Mouse (Mus musculus): ENCODE measurements around the gene Dynlt1b. TPM values are rescaled to one million over a fixed set of nuclear protein-coding genes. Genes with fewer than 3 reads are reported as not detected.
"Not testable (repeated sequence)": the region's sequence is repeated elsewhere in the genome, so short reads cannot be mapped to it uniquely, and the experiment has no call there.

The Dynlt1b gene
- polyA plus RNA-seq, 1 experiment, result 470 TPM

DNA sequence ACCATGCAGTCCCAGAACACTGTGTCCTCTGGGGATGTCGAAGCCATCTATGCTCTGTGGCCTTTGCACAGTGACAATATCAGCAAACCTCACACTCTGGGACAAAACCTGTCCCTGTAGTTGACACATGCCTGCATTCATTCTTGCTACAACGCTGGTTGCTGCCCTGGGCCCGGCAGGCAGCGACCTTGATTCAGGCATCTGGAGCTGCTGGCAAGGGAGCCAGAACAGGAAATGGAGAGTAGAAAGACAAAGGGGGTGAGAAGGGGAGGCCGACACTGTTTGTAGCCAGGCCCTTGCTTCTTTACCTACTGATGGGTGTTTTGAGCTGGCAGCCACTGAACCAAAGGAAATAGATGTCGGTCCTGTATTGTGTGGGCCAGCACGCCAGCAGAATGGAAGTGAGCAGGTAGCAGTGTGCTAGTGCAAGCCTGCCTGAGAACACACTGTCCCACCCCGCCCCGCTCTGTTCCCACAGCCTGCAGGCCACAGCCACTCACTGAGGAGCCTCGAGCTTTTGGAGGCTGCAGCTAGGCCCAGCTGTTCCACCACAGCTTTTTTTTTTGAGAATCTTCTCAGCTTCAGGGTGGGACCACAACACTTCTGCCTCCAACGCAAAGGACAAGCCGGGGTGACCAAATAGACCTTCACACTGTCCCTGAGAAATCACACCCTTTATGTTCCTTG, 5.5 kb upstream of the Dynlt1b start:
- H3K36me3 ChIP-seq (ENCODE audit: control insufficient read depth, insufficient read depth, low read length); H3K4me3 ChIP-seq (ENCODE audit: control insufficient read depth, insufficient read depth, low read length); H3K27me3 ChIP-seq (ENCODE audit: control insufficient read depth, insufficient read depth, low read length): not testable (repeated sequence)
- Histone ChIP-seq H3K27ac (ENCODE audit: control insufficient read depth, insufficient read depth, low read length) (peak overlapping the region; percentile 39), H3K4me1 (replicated peaks; ENCODE audit: control insufficient read depth, insufficient read depth, low read length) (peaks cover 28% of the 10 kb centered on the region)
- WGBS, result 8% methylated on average over 12 of the region's 12 CpGs
- DNase-seq, result peak; percentile 48

DNA sequence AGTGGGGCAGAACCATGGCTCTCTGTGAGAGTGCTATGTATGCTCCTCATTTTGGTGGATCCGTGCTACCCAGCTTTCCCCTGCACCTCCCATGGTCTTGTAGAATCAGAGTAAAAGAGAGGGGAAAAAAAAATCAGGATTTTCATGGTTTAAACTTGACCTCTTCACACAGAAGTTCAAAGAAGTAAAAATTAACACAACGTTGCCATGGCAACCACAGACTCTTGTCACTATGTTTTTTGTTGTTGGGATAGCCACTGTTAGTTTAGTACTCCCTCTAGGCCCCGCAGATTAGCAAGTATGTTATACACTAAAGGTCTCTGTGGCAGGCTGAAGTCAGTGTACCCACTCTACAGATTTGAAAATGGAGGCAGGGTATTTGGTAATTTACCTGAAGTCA, 4.6 kb upstream of the Dynlt1b start:
- peaks cover 27% of the 10 kb centered on the region for H3K4me1 ChIP-seq (replicated peaks; ENCODE audit: control insufficient read depth, insufficient read depth, low read length)
- H3K36me3 ChIP-seq (ENCODE audit: control insufficient read depth, insufficient read depth, low read length); DNase-seq; H3K27me3 ChIP-seq (ENCODE audit: control insufficient read depth, insufficient read depth, low read length); H3K27ac ChIP-seq (ENCODE audit: control insufficient read depth, insufficient read depth, low read length); H3K4me3 ChIP-seq (ENCODE audit: control insufficient read depth, insufficient read depth, low read length): not testable (repeated sequence)
- 82% methylated on average over 3 of the region's 3 CpGs for WGBS

DNA sequence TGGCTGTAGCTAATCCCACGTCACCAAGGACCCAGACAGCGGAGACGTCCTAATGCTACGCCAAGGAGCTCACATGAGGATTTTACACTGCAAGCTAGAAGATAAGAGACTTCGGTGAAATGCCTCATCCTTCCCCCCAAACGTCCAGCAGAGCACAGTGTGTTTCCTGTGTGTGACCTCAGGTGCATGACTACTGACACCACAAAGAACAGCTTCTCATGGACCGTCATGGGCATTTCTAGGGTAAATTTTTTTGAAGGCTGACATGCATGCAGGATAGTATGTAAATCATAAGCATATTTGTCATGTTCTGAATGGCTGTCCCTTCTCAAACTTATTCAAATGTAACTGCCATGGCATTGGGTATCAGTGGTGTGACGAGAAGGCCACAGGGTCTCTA, 3.0 kb upstream of the Dynlt1b start:
- H3K27ac ChIP-seq (ENCODE audit: control insufficient read depth, insufficient read depth, low read length); H3K4me3 ChIP-seq (ENCODE audit: control insufficient read depth, insufficient read depth, low read length); H3K36me3 ChIP-seq (ENCODE audit: control insufficient read depth, insufficient read depth, low read length); DNase-seq; H3K27me3 ChIP-seq (ENCODE audit: control insufficient read depth, insufficient read depth, low read length): not testable (repeated sequence)
- H3K4me1 ChIP-seq (replicated peaks; ENCODE audit: control insufficient read depth, insufficient read depth, low read length), result peaks cover 27% of the 10 kb centered on the region
- WGBS, result 13% methylated on average over 6 of the region's 8 CpGs

DNA sequence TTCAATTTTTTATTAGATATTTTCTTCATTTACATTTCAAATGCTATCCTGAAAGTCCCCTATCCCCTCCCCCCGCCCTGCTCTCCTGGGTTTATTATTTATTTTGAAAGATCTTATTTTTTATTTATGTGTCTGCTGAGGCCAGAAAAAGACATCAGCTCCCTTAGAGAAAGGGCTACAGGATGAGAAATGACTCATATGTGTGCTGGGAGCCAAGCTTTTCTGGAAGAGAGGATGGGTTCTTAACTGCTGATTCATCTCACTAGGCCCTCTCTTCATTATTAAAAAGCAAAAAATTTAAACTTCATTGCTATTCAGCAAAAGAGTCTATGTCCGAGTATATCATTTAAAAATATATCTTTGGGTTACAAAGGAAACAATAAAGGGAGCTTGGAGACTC, 986 bp upstream of the Dynlt1b start:
- peaks cover 17% of the 10 kb centered on the region for H3K4me1 ChIP-seq (replicated peaks; ENCODE audit: control insufficient read depth, insufficient read depth, low read length)
- H3K36me3 ChIP-seq (ENCODE audit: control insufficient read depth, insufficient read depth, low read length); DNase-seq; H3K27me3 ChIP-seq (ENCODE audit: control insufficient read depth, insufficient read depth, low read length); H3K4me3 ChIP-seq (ENCODE audit: control insufficient read depth, insufficient read depth, low read length): not testable (repeated sequence)
- WGBS, result 71% methylated on average over 2 of the region's 2 CpGs
- H3K27ac ChIP-seq (ENCODE audit: control insufficient read depth, insufficient read depth, low read length), result peak overlapping the region; percentile 67; the same call in 1 of the 2 replicates

DNA sequence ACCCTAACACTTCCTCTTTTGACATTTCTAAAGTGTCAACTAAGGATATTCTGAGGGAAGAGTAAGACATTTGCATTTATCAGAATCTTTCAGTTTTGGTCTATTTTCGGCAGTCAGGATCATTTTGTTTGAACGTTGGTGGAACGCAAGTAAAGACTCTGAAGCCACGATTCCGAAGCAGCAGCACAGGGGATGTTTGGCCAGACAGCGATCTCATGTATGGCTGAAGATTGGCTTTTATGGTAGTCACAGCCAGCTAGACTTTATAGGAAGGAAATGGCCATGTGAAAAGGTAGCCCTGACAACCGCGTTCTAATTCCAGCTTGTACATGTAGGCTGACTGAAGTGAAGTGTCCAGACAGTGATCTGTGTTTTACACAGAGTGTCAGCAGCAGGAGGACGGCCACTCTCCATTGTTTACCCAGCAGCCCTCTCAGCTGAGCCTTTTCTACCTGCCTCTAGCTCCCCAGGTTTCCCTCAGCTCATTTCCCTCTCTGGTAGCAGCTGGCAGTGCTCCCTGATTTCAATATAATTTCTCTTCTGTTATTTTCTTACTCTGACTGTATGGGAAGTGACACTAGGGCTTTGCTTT, 594 bp downstream of the Dynlt1b start:
- H3K36me3 ChIP-seq (ENCODE audit: control insufficient read depth, insufficient read depth, low read length); DNase-seq; H3K27me3 ChIP-seq (ENCODE audit: control insufficient read depth, insufficient read depth, low read length); H3K4me1 ChIP-seq (replicated peaks; ENCODE audit: control insufficient read depth, insufficient read depth, low read length): not testable (repeated sequence)
- Histone ChIP-seq H3K27ac (ENCODE audit: control insufficient read depth, insufficient read depth, low read length) (peak overlapping the region; percentile 45), H3K4me3 (ENCODE audit: control insufficient read depth, insufficient read depth, low read length) (peak overlapping the region; percentile 23)
- under 1% methylated on average over 9 of the region's 9 CpGs for WGBS

DNA sequence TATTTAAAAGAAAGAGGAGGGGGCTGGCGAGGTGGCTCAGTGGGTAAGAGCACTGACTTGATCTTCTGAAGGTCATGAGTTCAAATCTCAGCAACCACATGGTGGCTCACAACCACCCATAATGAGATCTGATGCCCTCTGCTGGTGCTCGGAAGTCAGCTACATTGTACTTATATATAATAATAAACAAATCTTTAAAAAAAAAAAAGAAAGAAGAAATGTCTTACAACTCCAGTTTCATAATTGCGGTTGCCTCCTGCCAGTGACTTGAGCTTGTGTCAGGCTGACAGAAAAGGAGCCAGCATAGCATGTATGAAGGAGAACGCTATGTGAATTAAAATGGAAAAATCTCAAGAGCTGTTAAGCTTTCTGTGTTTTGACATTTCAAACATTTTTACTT, 2.5 kb downstream of the Dynlt1b start:
- not testable (repeated sequence) for H3K27me3 ChIP-seq (ENCODE audit: control insufficient read depth, insufficient read depth, low read length); DNase-seq; H3K4me3 ChIP-seq (ENCODE audit: control insufficient read depth, insufficient read depth, low read length); H3K27ac ChIP-seq (ENCODE audit: control insufficient read depth, insufficient read depth, low read length); H3K36me3 ChIP-seq (ENCODE audit: control insufficient read depth, insufficient read depth, low read length); H3K4me1 ChIP-seq (replicated peaks; ENCODE audit: control insufficient read depth, insufficient read depth, low read length)
- 96% methylated on average over 3 of the region's 4 CpGs for WGBS

DNA sequence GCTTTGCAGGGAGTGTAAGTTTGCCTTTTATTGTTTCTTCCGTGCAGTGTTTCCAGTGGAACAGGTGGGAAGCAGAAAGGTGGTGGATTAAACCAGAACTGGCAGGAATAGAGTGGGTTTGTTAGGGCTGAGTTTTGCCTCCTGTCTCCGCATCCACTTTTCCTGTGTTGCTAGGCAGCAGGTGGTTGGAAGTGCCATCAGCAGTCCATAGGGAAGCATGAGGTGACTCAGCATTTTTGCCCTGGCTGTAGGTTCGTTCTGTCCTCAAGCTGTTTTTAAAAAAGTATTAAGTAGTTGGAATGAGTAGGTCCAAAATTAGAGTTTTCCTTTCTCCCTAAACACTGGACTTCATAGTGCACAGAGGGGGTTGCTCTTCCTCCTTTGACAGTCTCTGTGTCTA, 3.8 kb downstream of the Dynlt1b start:
- WGBS, result 95% methylated on average over 3 of the region's 3 CpGs
- H3K27ac ChIP-seq (ENCODE audit: control insufficient read depth, insufficient read depth, low read length); H3K27me3 ChIP-seq (ENCODE audit: control insufficient read depth, insufficient read depth, low read length); H3K4me1 ChIP-seq (replicated peaks; ENCODE audit: control insufficient read depth, insufficient read depth, low read length); H3K36me3 ChIP-seq (ENCODE audit: control insufficient read depth, insufficient read depth, low read length); DNase-seq; H3K4me3 ChIP-seq (ENCODE audit: control insufficient read depth, insufficient read depth, low read length): not testable (repeated sequence)

DNA sequence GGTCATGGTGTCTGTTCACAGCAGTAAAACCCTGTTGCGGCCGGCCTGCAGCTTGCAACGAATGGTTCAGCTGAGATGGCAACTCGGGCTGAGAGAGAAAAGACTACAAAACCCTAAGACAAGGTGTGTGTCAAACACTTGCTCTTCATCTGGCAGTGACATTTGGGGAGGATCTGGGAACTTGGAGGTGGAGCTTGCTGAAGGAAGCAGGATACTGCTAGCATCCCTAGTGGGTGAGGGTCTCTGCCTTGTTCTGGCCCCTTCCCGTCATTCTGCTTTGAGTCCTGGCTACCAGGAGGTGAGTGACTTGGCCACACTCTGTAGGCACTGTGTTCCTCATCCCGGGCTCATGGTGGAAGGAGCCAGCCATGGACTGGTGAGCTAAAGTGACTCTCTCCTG, 8.2 kb downstream of the Dynlt1b start:
- not testable (repeated sequence) for H3K27ac ChIP-seq (ENCODE audit: control insufficient read depth, insufficient read depth, low read length); DNase-seq; H3K4me3 ChIP-seq (ENCODE audit: control insufficient read depth, insufficient read depth, low read length); H3K4me1 ChIP-seq (replicated peaks; ENCODE audit: control insufficient read depth, insufficient read depth, low read length); H3K27me3 ChIP-seq (ENCODE audit: control insufficient read depth, insufficient read depth, low read length)
- 86% methylated on average over 6 of the region's 6 CpGs for WGBS
- H3K36me3 ChIP-seq (ENCODE audit: control insufficient read depth, insufficient read depth, low read length), result peaks cover 18% of the 10 kb centered on the region

DNA sequence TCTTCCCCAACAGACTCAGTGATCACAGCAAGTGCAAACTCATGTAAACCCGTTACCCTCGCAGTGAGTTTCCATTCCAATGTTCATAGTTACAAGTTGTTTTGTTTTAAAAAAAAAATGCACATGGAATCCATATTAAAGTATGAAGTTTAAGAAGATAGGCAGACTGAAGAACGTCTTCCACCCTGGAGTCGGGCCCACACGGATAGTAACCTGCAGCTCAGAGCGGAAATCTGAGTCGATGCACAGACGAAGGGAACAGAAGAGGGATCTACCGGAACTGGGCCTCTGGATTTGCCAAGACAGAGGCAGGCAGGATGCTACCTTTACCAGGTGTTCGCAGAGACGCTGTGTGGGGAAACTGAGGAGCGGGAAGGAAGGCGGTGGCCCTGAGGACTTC, 10.0 kb downstream of the Dynlt1b start:
- 98% methylated on average over 11 of the region's 13 CpGs for WGBS
- peaks cover 18% of the 10 kb centered on the region for H3K36me3 ChIP-seq (ENCODE audit: control insufficient read depth, insufficient read depth, low read length)
- H3K27me3 ChIP-seq (ENCODE audit: control insufficient read depth, insufficient read depth, low read length); DNase-seq; H3K27ac ChIP-seq (ENCODE audit: control insufficient read depth, insufficient read depth, low read length); H3K4me3 ChIP-seq (ENCODE audit: control insufficient read depth, insufficient read depth, low read length); H3K4me1 ChIP-seq (replicated peaks; ENCODE audit: control insufficient read depth, insufficient read depth, low read length): not testable (repeated sequence)

DNA sequence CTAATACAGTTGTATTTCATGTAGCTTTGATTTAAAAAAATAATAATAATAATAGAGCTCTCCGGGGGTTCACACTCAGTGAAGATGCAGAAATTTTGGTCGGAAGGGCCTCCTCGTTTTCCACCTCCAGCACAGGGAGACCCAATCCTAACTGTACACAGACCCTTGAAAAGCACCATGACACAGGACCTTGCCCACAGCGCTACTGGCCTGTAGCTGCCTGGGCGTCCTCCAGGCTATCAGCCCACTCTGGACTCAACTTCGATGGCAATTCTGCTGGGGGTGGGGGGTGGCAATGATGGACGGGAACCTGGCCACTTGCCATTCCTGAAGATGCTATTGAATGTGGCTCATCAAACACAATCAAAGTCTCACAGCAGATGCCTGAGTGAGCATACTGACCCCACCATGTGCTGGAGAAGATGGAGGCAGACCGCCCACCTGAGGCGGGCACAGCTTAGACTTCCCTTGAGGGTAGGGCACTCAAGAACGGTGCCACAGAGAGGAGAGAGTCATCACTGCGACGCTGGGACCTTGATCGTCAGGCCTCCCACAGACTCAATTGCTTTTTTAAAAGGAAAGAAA, 10.7 kb downstream of the Dynlt1b start:
- not testable (repeated sequence) for H3K27me3 ChIP-seq (ENCODE audit: control insufficient read depth, insufficient read depth, low read length); H3K4me1 ChIP-seq (replicated peaks; ENCODE audit: control insufficient read depth, insufficient read depth, low read length); DNase-seq; H3K27ac ChIP-seq (ENCODE audit: control insufficient read depth, insufficient read depth, low read length); H3K4me3 ChIP-seq (ENCODE audit: control insufficient read depth, insufficient read depth, low read length)
- 98% methylated on average over 13 of the region's 13 CpGs for WGBS
- H3K36me3 ChIP-seq (ENCODE audit: control insufficient read depth, insufficient read depth, low read length), result peaks cover 18% of the 10 kb centered on the region

DNA sequence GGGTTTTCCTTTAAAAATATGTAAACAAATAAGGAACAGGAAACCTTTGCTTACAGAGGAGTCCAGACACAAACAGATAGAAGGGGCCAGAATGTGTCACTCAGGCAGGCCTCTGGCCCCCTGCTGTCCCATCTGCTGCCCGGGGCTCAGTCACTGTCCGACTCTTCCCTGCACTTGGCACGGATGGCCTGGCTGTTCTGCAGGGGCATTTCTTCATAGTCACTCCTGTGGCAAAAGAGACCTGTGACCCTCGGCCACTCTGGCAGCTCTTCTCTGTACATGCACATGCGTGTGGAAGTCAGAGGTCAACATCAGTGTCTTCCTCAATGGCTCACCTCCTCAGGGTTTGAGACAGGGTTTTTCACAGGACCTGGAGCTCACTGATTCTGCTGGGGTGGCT, 11.3 kb downstream of the Dynlt1b start:
- peaks cover 18% of the 10 kb centered on the region for H3K36me3 ChIP-seq (ENCODE audit: control insufficient read depth, insufficient read depth, low read length)
- not testable (repeated sequence) for H3K27ac ChIP-seq (ENCODE audit: control insufficient read depth, insufficient read depth, low read length); H3K4me1 ChIP-seq (replicated peaks; ENCODE audit: control insufficient read depth, insufficient read depth, low read length); H3K4me3 ChIP-seq (ENCODE audit: control insufficient read depth, insufficient read depth, low read length); H3K27me3 ChIP-seq (ENCODE audit: control insufficient read depth, insufficient read depth, low read length); DNase-seq
- WGBS, result 98% methylated on average over 5 of the region's 5 CpGs

Measured in thymus, adult 2 months (tissue).